Mouse (Mus musculus) liver, adult 2 months (tissue): ENCODE data around the gene Crip1.

Experiments used
- CTCF ChIP-seq: fragments of 200-500 bp; IDR thresholded peaks from 2 replicates; pipeline ENCODE4 v1.5.1; 2011; ENCODE audit warnings: low read depth, low read length, control low read depth
- POLR2A ChIP-seq: fragments of 200-500 bp; IDR thresholded peaks from 2 replicates; pipeline ENCODE4 v1.6.1; 2011; ENCODE audit warnings: low read length, control low read depth; ENCODE audit not compliant: insufficient read depth; ENCODE audit errors: extremely low read depth

DNA sequence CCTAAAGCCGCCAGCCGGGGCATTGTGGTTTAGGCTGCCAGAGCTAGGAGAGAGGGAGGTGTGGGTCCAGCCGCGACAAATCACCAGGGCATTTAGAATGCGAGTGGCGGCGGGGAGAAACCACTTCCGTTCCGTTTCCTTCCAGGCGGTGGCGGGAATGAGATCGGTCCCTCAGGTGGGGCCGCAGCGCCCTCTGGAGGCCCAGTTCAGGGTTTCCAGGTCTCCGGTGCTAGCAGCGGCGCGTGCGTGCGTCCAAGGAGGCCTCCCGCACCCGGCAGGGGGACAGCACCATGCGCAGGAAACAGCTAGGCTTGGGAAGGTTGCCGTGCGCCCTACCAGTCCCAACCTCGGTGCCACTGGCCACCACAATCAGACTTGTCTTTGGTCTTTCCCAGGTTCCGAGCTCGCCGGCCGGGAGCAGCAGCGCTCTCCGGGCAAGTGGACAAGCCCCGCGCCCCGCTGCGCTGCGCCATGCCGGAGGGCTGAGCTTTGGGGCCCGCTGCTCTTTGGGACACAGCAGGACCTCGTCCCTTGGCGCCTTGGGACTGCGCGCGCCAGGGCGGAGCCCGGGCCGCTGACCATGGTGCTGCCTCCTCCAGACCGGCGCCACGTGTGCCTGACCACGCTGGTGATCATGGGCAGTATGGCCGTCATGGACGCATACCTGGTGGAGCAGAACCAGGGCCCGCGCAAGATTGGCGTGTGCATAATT, 41.6 kb downstream of the Crip1 start:
- TF ChIP-seq CTCF (peak; percentile 45), POLR2A (no peak)
